Mouse (Mus musculus) 416B (cell line): ENCODE data around the gene Atxn2l.

Experiments used
- DNase-seq: peaks from one replicate; pipeline ENCODE4 v3.0.0; 2011; ENCODE audit warnings: low read depth

Atxn2l gene

DNA sequence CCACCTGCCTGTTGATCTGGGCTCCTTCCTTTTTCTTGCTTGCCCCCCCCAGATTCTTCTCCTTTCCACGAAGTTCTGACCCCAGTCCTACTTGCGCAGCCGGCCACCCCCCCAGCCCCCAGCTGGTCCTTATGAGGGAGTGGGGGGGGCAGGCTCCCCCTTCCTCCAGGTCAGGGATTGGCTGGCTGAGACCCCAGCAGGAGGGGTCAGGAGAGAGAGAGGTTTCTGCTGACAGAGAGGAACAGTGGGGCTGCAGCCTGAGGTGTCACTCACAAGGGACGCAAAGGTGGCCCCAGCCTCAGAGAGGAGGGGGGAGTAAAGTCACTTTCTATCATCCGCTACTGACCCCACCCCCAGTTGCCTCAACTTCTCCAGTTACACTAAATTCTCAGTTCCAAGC, 40.2 kb downstream of the Atxn2l start, which contains the start of gene Atp2a1:
Gene Atp2a1, minus strand, starts transcription at position 105 of the 400 bp plus-strand sequence.
- no peak for DNase-seq

DNA sequence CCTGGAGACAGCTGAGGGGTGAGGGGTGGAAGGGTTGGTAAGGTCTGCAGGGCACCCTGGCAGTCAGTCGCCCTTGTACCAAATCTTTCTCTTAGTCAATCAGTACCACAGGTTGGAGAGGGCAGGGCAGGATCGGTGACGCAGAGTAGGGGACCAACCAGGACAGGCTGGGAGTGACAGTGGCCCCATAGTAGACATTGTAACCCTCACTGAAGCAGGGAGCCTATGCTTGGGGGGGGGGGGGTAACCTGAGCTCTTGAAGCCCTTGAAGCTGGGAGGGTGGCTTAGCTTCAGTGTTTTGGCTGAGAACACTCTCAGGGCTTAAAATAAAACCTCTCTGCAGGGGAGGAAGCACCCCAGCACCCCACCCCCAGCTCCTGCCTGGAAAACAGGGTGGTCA, 41.6 kb downstream of the Atxn2l start:
- no peak for DNase-seq

DNA sequence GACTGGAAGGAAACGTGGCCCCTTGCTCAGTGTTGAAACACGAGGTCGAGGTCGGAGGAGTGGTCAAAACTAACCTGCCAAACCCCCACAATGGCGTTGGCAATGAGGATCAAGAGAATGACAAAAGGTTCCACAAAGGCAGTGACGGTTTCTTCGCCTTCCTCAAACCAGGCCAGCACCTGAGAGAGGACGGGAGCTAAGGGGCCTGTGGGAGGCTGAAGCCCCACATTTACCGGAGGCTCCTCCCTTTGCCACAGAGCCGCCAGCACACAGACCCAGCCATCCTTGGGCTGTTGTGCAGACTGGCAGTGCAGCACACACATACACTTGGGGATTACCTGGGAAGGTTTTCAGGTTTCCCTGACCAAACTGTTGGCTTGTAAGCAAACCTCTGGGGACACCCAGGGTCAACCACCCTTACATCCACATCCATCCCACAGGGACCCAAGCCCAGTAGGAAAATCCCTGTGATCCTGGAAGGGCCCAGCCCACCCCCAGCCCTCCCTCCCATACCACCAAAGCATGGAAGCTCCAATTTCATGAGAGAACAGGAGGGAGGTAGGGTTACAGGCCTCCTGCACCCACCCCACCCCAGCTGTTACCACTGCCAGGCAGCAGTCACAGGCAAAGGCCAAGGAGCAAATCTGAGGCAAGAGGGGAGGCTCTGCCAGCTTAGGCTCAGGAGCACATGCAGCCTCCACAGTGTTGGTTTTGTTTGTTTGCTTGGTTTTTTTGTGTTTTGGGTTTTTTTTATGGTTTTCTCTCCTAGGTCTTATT, 42.4 kb downstream of the Atxn2l start:
- no peak for DNase-seq

DNA sequence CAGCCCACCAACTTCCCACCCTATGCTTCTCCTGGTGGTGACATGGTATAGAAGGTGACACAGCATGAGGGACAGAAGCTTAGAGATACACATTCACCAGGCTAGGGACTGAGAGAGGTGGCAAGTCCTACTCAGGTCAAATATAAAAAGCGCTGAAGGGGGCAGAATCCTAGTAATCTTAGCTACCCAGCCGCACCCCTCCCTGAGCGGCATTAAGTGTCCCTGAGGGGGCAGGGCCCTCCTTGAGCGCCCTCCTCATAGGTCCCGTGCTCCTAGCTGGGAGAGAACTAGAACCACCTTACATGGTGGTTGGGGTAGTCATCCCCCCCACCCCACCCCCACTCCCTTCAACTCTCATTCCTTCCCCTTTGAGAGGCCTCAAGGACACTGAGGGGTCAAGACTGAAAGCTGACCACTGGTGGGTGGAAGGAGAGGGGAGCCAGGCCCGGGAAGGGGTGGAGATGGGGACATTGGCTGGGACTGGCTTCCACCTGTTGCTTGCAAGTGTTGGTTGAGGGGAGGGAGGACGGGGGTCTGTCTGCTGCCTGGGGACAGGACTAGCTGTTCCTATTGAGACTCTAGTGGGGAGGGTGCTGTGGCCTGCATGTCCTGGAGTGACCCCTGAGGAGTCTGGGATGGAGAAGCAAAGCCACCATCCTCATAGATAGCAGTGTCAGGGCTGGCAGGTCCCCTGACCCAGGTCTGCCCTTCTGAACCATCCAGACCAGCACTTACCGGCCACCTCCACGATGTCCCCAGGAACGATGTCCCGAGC, 44.2 kb downstream of the Atxn2l start:
- no peak for DNase-seq

DNA sequence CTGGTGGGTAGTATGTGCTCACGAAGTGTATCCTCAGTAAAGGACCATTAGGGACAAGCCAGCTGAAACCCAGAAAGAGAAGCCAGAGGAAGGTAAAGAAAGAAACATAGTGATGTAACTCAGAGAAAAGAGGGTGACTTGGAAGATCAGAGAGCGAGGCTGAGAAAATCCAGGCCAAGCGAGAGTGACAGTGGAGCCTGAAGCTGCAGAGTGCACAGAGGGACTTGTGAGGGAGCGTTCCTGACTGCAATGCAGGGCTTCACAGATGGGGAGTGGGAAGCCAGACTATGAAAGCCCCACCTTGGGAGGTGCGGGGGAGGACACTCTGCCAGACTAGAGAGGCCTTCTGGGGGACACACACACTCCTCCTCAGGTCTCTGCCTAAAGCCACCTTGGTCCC, 45.0 kb downstream of the Atxn2l start:
- DNase-seq: no peak

DNA sequence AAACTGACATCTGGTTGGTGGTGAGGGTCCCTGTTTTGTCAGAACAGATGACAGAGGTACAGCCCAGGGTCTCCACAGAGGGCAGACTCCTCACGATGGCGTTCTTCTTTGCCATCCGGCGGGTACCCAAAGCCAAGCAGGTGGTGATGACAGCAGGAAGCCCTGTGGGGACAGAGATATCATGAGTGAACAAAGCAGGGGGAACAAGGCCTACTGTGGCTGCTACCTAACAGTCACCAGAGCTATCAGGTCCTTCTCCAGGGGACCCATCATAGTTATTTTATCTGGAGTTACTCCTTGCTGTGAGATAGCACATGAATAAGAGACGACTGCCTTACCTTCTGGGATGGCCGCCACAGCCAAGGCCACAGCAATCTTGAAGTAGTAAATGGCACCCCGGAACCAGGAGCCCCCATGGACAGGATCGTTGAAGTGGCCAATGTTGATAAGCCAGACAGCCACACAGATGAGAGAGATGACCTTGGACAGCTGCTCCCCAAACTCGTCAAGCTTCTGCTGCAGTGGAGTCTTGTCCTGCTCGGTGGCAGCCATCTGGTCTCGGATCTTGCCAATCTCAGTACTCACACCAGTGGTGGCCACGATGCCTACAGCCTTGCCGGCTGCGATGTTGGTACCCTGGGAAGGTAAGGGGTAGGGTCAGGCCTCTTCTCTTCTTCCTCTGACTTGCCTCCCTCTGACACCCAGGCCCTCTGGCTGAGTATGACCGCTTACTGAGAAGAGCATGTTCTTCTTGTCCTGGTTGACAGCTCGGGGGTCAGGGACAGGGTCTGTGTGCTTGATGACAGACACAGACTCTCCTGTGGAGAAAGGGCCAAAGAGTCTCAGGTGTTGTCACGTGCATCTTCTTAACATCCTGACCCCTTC, 46.6 kb downstream of the Atxn2l start:
- DNase-seq: no peak

DNA sequence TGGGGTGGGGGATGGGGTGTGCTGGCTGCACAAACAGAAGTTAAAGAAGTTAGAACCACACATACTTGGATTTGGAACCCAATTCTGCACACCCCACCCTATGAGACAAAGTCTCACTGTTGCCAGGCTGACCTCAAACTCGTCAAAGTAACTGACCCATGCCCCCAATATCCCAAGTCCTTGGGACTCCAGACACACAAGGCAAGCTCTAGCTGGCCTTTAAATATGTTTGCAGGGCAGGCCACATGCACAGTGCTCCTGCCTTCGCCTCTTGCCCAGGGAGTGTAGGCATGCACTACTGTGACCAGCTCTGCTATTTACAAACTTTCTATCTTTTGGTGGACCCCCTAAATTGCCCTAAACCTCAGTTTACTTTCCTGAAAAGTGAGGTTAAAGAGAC, 48.0 kb downstream of the Atxn2l start:
- no peak for DNase-seq

DNA sequence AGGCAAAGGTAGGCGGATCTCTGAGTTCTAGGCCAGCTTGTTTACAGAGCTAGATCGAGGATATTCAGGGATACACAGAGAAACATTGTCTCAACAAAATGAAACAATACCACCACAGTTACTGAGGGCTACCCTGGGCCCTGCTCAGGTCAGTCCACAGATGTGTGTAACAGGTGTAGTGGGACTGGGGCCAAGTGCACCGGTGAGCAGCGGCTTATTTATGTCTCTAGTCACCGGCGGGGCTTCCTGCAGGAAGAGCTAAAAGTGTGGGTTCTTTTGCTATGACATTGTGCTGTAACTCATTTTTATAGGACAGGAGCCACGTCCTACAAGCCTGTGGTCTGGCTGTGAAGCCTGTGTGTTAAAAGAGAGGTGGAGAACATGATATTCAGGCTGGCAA, 49.4 kb downstream of the Atxn2l start:
- no peak for DNase-seq

DNA sequence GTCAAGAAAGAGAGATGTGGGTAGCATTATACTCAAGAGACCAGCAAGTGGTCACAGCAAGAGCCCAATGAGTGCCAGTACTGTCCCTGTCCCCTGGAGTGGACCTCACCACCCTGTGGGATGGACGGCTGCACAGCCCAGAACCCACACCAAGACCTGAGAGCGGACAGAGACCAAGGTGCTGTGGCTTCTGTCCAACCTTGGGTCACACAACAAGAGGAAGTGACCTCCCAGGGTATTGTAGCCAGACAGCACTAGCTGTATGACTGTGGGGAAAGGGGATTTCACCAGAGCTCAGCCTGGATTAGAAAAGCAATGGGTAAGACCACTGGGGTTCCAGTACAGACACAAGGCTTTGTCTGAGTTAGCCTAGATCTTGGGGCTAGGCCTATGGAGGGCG, 51.0 kb downstream of the Atxn2l start:
- no peak for DNase-seq

DNA sequence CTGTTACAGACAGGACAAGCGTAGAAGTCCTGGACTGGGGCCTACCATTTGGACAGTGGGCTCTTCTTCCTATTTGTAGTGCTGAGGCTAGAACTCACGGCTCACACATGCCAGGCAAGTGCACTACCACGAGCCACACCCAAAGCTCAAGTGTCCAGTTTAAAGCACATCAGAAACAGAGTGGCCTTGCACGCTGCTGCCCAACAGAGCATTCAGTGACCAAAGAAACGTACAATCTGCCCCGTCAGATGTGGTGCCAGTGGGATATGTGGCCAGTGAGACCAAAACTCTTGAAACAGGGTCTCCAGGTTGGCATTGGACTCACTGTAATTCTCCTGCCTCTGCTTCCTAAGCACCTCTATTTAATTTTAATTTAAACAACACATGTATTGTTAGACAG, 52.6 kb downstream of the Atxn2l start:
- no peak for DNase-seq

DNA sequence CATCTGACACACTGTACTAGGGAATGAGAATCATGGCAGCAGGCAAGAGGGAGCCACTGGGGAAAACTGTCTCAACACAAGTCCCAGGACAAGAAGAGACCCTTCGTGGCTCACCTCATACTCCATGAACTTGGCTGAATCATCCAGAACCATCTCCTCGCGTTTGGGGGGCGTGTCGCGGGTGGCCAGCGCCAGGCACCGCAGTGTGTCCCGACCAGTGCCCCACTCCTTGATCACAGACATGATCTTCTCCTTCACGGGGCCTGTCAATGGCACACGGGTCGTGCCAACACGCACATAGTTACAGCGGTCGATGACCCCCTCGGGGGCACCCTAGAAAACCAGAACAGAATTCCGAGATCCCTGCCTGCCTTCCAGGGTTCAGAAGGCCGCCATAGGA, 53.2 kb downstream of the Atxn2l start:
- no peak for DNase-seq

DNA sequence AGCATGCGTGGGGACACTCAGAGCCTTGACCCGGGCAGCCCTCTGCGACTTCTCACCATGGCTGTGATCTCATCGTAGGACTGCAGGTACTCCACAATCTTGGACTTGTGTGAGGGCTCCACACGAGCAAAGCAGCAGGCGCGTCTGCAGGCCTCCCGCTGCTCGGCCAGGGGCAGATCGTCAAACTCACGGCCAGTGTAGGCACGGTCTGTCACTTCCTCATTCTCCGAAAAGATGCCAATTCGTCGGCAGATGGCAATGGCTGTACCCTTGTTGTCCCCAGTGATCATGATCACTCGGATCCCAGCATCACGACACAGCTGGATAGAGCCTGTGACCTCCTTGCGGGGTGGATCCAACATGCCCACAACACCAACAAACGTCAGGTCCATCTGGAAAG, 54.8 kb downstream of the Atxn2l start:
- no peak for DNase-seq

DNA sequence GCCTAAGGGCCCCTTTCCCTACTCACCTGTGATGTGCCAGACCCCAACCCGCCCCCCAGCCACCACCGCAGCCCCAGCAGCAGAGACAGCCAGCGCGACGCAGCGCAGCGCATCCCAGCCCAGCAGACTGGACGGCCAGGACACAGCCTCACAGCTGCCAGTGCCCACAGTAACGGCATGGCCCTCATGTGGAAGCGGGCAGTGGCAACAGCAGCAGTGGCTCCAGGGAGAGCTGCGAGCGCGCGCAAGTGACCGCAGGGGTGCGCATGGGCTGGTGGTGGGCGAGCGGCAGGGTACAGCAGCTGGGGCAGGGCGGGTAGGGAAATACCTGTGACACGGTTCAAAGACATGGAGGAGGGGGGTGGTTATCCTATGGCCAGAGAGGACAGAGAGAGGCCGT, 57.0 kb downstream of the Atxn2l start:
- no peak for DNase-seq

DNA sequence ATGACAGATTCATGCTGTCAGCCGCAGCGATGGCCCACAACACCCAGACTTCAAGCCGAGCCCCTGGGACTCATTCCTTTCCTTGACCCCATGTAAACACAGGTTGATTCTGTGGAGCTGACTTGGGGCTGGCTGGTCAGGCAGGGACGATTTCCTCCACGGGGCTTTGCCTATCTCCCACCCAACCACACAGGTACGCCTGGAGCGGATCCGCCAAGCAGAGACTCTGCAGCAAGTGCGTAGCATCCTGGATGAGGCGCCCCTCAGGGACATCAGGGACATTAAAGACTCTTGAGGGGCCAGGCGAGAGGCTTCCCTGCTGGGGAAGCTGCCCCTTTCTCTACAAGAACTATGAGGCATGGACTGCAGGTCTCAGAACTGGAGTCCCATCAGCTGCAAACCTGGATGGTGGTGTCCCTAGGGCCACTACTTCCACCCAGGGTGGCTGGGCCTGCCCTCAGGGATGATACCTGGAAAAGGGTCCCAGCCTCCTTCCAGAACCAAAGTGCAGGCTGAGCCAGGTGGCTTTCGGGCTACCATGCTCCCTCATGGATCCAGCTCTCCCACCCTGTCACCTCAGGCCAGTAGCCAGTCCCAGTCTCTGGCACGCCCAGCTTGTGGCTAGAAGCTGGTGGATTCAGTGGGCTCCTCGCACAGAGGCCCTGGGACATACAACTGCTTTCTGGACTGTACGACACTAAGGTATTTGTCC, 58.0 kb downstream of the Atxn2l start:
- no peak for DNase-seq

DNA sequence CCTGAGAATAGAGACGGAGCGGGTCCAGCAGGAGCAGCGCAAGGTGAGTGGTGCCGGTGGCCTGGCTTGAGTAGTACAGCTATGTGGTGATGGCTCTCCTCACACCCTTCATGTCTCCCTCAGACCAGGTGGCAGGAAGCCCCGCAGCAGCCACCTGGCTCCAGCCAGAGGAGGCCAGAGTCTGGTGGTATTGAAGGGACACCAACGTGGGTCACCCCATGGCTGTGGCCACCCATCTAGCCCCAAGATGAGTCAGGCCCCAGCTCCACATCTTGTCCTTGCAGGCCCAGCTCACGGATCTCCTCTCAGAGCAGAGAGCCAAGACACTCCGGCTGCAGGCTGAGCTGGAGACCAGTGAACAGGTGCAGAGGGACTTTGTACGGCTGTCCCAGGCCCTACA, 58.7 kb downstream of the Atxn2l start:
- no peak for DNase-seq

DNA sequence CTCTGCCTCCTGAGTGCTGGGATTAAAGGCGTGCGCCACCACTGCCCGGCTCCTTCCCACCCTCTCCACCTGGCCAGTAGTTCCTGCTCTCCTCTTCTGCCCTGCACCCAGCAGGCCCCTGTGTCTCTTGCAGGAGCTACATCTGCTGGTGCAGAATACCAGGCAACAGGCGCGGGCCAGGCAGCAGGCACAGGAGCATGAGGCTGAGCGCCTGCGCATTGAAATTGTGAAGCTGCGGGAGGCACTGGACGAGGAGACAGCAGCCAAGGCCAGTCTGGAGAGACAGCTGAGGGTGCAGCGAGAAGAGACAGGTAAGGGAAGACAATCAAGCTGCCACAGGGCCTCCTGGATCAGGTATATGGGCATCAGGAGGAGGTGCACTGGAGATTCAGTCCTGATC, 59.2 kb downstream of the Atxn2l start:
- no peak for DNase-seq
